Mouse (Mus musculus) liver, postnatal 0 days (tissue): ENCODE results near the gene Hoxb8.

Experiments used
- CTCF ChIP-seq: sonication (generic); IDR thresholded peaks from 2 replicates; pipeline ENCODE4 v1.5.1; 2016; ENCODE audit warnings: antibody characterized with exemption, low read depth
- EP300 ChIP-seq: IDR thresholded peaks from 2 replicates; pipeline ENCODE4 v1.6.1; 2016; ENCODE audit warnings: antibody characterized with exemption, low read depth, mild to moderate bottlenecking

- TF ChIP-seq EP300 = no peak
- no peak for TF ChIP-seq CTCF
These were observed 33.6 kb downstream of the Hoxb8 start for GRCm38 (mm10) chr11:96315344-96315681.
